Mouse (Mus musculus) mouse embryonic stem cell (cell line): ENCODE measurements around the gene Sh3tc1.

Experiments
- in situ Hi-C, 2 experiments: fragments of 300-500 bp; cut with MboI; formaldehyde crosslinking; loops; 1 replicate in 1 of 2; 3 replicates in 1 of 2; pipeline ENCODE4 v1.14.3; 2019 to 2020; ENCODE audit warnings: low sequenced_read_pairs in 2 of 2, low pct_unique_long_range_greater_than_20kb in 1 of 2, mixed read lengths in 1 of 2; ENCODE audit not compliant: unreplicated experiment in 1 of 2

The Sh3tc1 gene

GRCm38 (mm10) chr5:35728957-35729460, 10.8 kb downstream of the Sh3tc1 start:
- in situ Hi-C loops: no loop called here

DNA sequence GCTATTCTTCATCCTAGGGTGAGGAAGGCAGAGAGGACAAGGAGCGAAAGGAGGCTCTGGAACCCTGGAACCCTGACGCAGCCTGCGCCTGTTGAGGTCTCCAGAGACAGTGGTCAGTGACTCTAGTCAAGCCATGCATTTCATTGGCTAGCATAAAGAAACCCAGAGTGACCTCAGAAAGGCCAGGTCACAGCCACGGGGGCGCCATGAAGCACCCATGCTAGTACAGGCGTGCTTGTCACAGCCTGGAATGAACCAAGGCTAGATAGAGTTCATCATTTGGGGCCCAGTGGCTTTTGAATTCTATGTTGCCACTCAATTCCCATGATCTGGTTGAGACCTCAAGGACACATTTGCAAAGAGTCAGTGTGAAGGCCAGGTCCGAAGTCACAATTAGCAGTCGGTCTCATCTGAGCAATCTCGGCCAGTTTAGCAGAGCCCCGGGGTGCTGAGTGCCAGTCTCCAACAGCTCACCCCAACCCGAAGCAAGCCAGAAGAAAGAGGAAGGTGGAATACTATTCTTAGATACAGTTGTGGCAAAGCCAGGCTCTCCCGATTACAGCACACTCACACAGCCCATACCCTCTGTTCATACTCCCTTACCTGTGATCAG, 11.3 kb downstream of the Sh3tc1 start:
- in situ Hi-C loops: no loop called here

DNA sequence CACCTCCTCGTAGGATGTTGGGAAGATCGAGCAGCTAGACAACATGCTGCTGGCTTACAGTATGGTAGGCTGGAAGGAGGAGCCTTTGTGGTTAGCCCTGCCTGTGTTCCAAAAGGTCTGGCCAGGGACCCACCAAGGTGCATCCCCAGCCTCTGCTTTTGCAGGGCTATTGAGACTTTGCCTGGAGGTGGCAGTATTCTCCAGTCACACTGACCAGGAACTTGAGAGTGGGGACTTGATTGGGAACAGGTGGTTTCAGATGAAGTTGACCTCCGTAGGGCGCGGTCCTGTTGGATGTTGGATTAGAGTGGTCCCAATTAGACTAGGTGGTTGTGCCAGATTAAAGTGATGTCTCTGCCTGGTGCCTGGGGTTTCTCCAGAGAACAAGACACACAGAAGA, 12.3 kb downstream of the Sh3tc1 start:
- in situ Hi-C loops: no loop called here

- in situ Hi-C loops: no loop called here
These were observed 13.9 kb downstream of the Sh3tc1 start for GRCm38 (mm10) chr5:35725840-35726239.

- in situ Hi-C loops: no loop called here
These were observed 15.9 kb downstream of the Sh3tc1 start for GRCm38 (mm10) chr5:35723900-35724299.

DNA sequence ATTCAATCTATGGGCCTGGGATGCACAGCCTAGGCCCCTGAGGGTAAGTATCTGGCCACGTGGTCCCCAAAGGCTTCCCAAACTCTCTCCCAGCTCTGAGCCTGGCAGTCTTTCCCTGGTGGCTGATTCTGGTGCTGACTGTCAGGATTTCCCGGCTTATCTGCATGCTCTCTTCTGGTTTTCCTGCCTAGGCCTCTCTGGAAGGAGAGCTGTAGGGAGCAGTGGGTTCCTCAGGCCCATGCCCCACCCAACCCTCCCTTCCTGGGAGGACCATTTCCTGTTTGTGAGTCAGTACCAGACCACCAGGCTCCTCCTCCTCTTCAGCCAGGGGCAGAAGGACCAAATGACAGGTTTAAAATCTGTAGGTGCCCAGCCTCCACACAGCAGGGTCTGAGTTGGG, 17.1 kb downstream of the Sh3tc1 start:
- in situ Hi-C loops: no loop called here

DNA sequence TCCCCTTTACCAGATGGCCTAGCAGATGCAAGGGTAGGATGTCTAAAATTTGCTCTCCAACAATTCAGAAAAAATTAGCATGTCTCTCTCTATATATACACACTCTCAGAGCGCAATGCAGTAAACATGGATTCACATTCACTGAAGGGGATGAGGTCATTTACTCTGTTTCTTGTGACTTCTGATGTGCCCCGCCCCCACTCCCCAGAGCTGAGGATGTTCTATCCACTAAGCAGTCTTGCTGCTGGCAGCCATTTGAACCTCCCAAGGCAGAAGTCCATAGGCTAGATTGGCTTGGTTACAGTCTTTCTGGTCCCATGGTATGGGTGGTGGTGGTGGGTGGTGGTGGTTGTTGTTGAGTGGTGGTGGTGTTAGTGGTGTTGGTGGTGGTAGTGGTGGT, 17.9 kb downstream of the Sh3tc1 start:
- in situ Hi-C loops: no loop called here

GRCm38 (mm10) chr5:35719880-35720279, 19.9 kb downstream of the Sh3tc1 start:
- in situ Hi-C loops: loop anchor here in 1 of 2 experiments (10.0 kb wide), 1 partner anchor 125 kb away; no protein-coding TSS in a partner anchor

DNA sequence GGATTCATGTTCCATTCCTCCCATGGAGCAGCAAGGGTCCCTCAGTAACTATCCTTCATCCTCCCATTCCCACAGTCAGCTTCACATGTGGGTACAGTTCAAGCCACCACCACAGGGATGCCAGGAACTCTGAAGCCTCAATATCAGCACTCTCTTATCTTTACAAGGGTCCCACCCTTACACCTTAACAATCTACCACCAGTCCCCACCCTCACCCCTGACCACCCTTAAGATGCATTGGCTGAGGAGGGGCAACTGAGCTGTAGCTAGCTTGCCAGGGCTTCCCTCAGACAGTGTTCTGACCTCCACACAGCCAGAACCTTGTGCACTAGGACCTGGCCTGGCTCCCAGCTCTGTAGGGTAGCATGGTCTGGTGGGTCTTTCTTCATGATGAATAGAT, 20.4 kb downstream of the Sh3tc1 start:
- in situ Hi-C loops: loop anchor here in 1 of 2 experiments (10.0 kb wide), 1 partner anchor 125 kb away; no protein-coding TSS in a partner anchor

DNA sequence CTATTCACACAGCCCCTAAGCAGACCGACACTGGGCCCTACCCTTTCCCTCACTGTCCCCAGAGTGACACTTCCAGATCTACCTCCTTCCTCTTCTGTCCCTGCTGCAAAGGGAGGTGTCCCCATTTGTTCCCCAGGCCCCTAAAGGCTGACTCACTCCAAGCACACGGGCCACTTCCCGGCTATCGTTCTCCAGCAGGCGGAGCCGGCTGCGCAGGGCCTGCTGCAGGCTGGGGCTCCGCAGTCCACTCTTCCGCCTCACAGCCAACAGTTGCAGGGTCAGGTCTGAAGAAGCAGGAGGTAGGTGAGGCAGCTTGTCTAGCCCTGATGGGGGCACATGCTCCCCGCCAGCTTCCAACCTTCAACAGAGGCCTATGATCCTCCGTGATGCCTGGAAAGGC, 21.0 kb downstream of the Sh3tc1 start:
- in situ Hi-C loops: loop anchor here in 1 of 2 experiments (10.0 kb wide), 1 partner anchor 124 kb away; no protein-coding TSS in a partner anchor

DNA sequence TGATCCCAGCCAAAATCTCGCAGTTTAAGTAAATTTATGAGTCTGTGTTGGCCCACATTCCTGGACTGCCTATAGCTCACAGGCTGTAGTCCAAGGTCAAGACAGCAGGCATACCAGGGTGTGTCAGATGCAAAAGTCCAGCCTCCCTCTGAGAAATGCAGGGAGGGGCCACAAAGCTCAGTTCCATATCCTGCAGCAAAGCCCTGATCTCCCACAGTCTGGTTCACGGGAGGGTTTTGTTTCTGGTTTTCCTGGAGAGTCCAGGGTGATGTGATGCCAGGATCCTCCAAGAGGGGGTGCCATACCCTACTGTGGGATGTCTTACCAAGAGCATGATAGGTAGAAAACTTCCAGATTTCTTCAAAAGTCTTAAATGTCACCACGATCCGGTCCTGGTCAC, 21.8 kb downstream of the Sh3tc1 start:
- in situ Hi-C loops: loop anchor here in 1 of 2 experiments (10.0 kb wide), 1 partner anchor 123 kb away; no protein-coding TSS in a partner anchor

- in situ Hi-C loops: loop anchor here in 1 of 2 experiments (10.0 kb wide), 1 partner anchor 123 kb away; no protein-coding TSS in a partner anchor
These were observed 22.3 kb downstream of the Sh3tc1 start for GRCm38 (mm10) chr5:35717455-35717854.

- in situ Hi-C loops: loop anchor here in 1 of 2 experiments (10.0 kb wide), 1 partner anchor 119 kb away; no protein-coding TSS in a partner anchor
These were observed 26.0 kb downstream of the Sh3tc1 start for GRCm38 (mm10) chr5:35713649-35714354.

GRCm38 (mm10) chr5:35712517-35712916, 27.3 kb downstream of the Sh3tc1 start:
- in situ Hi-C loops: loop anchor here in 1 of 2 experiments (10.0 kb wide), 1 partner anchor 118 kb away; no protein-coding TSS in a partner anchor

- in situ Hi-C loops: loop anchor here in 1 of 2 experiments (10.0 kb wide), 1 partner anchor 116 kb away; no protein-coding TSS in a partner anchor
These were observed 28.9 kb downstream of the Sh3tc1 start for GRCm38 (mm10) chr5:35710931-35711330.

GRCm38 (mm10) chr5:35710481-35710880, 29.3 kb downstream of the Sh3tc1 start:
- in situ Hi-C loops: loop anchor here in 1 of 2 experiments (10.0 kb wide), 1 partner anchor 116 kb away; no protein-coding TSS in a partner anchor

DNA sequence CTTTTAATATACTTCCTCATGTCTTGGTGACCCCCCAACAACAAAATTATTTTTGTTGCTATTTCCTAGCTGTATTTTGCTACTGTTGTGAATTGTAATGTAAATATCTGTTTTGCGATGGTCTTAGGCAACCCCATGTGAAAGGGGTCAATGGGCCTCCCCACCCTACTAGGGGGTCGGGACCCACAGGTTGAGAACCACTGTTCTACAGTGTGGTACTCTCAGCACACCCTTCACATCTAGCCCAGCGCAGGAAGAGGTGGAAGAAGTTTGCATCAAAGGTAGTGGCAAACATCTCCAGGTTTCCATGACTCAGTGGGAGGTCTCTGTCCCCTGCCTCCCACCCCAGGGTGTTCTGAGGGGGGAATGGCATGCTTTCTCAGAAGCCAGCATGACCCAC, 34.4 kb downstream of the Sh3tc1 start:
- in situ Hi-C loops: no loop called here

DNA sequence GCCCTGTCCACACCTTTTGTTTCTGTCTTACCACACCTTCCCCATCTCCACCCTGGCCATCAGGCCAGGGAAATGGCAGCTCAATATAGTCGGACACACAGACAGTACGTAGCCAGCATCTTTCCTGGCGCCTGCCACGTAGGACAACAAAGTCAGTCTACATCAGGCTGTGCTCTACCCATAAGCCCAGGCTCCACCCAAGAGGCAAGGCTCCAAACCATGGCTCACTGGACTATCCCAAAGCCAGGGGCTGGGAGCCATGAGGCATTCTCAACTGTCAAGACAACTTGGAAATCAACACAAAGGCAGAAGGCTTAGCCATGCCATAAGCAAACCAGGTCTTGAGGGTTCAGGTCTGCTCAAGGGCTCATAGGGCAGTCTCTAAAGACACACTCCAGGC, 36.0 kb downstream of the Sh3tc1 start:
- in situ Hi-C loops: loop anchor here in 1 of 2 experiments (5.0 kb wide), 1 partner anchor 53 kb away; the partner anchor contains the start of gene Ablim2

DNA sequence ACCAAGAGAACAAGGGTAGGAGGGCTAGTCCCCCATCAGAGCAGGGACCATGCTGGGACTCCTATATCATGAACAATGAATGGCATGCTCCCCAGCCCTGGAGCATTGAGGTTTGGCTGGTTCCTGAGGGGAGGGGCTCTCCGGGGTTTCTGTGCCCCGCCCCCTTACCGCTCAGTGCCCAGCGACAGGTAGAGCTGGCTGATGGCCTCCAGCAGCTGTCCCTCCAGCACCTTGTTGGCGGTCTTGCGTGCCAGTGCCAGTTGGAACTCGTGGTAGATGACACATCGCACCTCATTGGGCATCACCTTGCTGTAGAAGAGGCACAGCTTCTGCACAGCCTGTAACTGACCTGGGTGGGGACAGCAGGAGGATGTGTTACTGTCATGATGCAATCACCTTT, 36.6 kb downstream of the Sh3tc1 start:
- in situ Hi-C loops: loop anchor here in 1 of 2 experiments (5.0 kb wide), 1 partner anchor 54 kb away; the partner anchor contains the start of gene Ablim2
